Mouse (Mus musculus) liver, adult 2 months (tissue): ENCODE results near the gene Ina. TPM values are rescaled to one million over a fixed set of nuclear protein-coding genes. Genes with fewer than 3 reads are reported as not detected.
A peak's percentile ranks its signal among the peaks of the same experiment; 100 is the strongest.

Source experiments
- DNase-seq: peaks from one replicate; pipeline ENCODE4 v3.0.0-alpha.2; 2011; ENCODE audit warnings: low read depth, low spot score; ENCODE audit errors: extremely low read depth
- H3K27ac ChIP-seq: fragments of 200-500 bp; replicated peaks from 2 replicates; pipeline ENCODE4 v1.5.1; 2012; ENCODE audit warnings: low read depth, mild to moderate bottlenecking, control low read depth, inconsistent platforms, low read length; ENCODE audit not compliant: insufficient read depth
- H3K27me3 ChIP-seq: fragments of 200-500 bp; 2 replicates; pipeline ENCODE4 v1.6.1; 2012; ENCODE audit warnings: mild to moderate bottlenecking, moderate library complexity, low read length, inconsistent platforms; ENCODE audit not compliant: control insufficient read depth, insufficient read depth
- H3K36me3 ChIP-seq: fragments of 200-500 bp; 2 replicates; pipeline ENCODE4 v1.6.1; 2012; ENCODE audit warnings: low read length, inconsistent platforms; ENCODE audit not compliant: control insufficient read depth, insufficient read depth
- H3K4me1 ChIP-seq: fragments of 200-500 bp; 2 replicates; pipeline ENCODE4 v1.6.1; 2011; ENCODE audit warnings: low read length; ENCODE audit not compliant: control insufficient read depth, insufficient read depth
- H3K4me3 ChIP-seq: fragments of 200-500 bp; 2 replicates; pipeline ENCODE4 v1.5.1; 2011; ENCODE audit warnings: low read depth, mild to moderate bottlenecking, control low read depth, low read length, moderate library complexity; ENCODE audit not compliant: insufficient read depth
- H3K79me2 ChIP-seq: fragments of 200-500 bp; 2 replicates; pipeline ENCODE4 v1.6.1; 2012; ENCODE audit warnings: inconsistent platforms, mild to moderate bottlenecking, low read length, moderate library complexity; ENCODE audit not compliant: control insufficient read depth, insufficient read depth
- H3K9ac ChIP-seq: fragments of 200-500 bp; 2 replicates; pipeline ENCODE4 v1.6.1; 2012; ENCODE audit warnings: low read depth, mild to moderate bottlenecking, control low read depth, inconsistent platforms, low read length
- CTCF ChIP-seq: fragments of 200-500 bp; IDR thresholded peaks from 2 replicates; pipeline ENCODE4 v1.5.1; 2011; ENCODE audit warnings: low read depth, low read length, control low read depth
- POLR2A ChIP-seq: fragments of 200-500 bp; IDR thresholded peaks from 2 replicates; pipeline ENCODE4 v1.6.1; 2011; ENCODE audit warnings: low read length, control low read depth; ENCODE audit not compliant: insufficient read depth; ENCODE audit errors: extremely low read depth
- WGBS: fragments of 180-500 bp; shearing (Covaris S2); methylation state at CpG from one replicate; pipeline ENCODE4 v1.1.7; 2018; 5-methylcytosine and 5-hydroxymethylcytosine counted together
- polyA plus RNA-seq: library from polyadenylated mRNA; depleted of rRNA; stranded (reverse); fragments of >200 nt; gene quantifications from 2 replicates; pipeline ENCODE4 v1.2.3, GENCODE M21; 2012
- total RNA-seq: library from RNA; depleted of rRNA; stranded (reverse); fragments of >200 nt; gene quantifications from 2 replicates; pipeline ENCODE4 v1.2.3, GENCODE M21; 2014

The Ina gene
- total and polyA plus RNA-seq, 2 experiments = not detected

DNA sequence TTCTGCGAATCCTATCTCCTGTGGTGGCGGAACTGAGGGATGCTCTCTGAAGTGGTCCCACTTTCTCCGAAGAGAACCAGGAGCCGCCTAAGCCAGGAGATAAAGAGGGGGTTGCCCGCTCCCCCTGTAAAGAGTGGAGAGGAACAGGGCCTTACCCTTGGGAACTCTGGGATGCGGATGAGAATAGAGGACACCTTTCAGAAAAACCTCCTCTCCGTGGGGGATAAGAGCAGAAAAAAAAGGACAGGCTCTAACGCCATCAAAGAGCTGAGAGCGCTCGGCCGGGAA lies 395 bp upstream of the Ina start:
- H3K4me3 ChIP-seq = no peak overlapping the region
- peaks cover 27% of the 10 kb centered on the region for H3K27me3 ChIP-seq
- no peak for DNase-seq
- 9% methylated on average over 11 of the region's 11 CpGs for WGBS
- no peak for TF ChIP-seq POLR2A
- no peak for TF ChIP-seq CTCF
- H3K27ac ChIP-seq = no peak overlapping the region
- no peaks in the 10 kb centered on the region for H3K4me1 ChIP-seq
- no peaks in the 10 kb centered on the region for H3K79me2 ChIP-seq
- no peak overlapping the region for H3K9ac ChIP-seq
- H3K36me3 ChIP-seq = no peaks in the 10 kb centered on the region

- no peaks in the 10 kb centered on the region for H3K79me2 ChIP-seq
- peaks cover 30% of the 10 kb centered on the region for H3K27me3 ChIP-seq
- no peak overlapping the region for H3K27ac ChIP-seq
- H3K4me1 ChIP-seq = no peaks in the 10 kb centered on the region
- 3% methylated on average over 37 of the region's 37 CpGs for WGBS
- DNase-seq = no peak
- no peak overlapping the region for H3K9ac ChIP-seq
- TF ChIP-seq CTCF = no peak
- TF ChIP-seq POLR2A = no peak
- H3K4me3 ChIP-seq = no peak overlapping the region
- no peaks in the 10 kb centered on the region for H3K36me3 ChIP-seq
These were observed 898 bp downstream of the Ina start for GRCm38 (mm10) chr19:47015396-47015795.

GRCm38 (mm10) chr19:47015965-47016364 lies 1.5 kb downstream of the Ina start:
- no peak overlapping the region for H3K27ac ChIP-seq
- no peaks in the 10 kb centered on the region for H3K79me2 ChIP-seq
- TF ChIP-seq CTCF = no peak
- TF ChIP-seq POLR2A = no peak
- no peaks in the 10 kb centered on the region for H3K4me1 ChIP-seq
- no peak overlapping the region for H3K4me3 ChIP-seq
- H3K9ac ChIP-seq = no peak overlapping the region
- DNase-seq = no peak
- peaks cover 30% of the 10 kb centered on the region for H3K27me3 ChIP-seq
- no peaks in the 10 kb centered on the region for H3K36me3 ChIP-seq
- 11% methylated on average over 9 of the region's 9 CpGs for WGBS

DNA sequence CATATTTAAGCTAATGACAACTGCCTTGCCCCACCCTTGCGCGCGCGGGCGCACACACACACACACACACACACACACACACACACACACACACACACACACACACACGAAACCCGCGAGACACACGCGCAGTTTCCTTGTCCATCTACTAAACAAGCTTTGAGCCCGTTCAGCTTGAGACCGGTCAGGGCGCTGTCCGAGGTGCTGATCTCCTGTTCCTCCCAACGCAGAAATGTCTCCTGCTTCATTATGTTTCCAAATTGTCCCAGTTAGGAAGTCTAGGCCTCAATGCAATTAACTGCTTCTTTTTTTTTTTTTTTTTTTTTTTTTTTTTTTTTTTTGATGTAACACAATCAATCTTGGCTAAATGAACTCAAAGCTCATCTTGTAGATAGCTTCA lies 2.0 kb downstream of the Ina start:
- H3K27me3 ChIP-seq = peaks cover 30% of the 10 kb centered on the region
- H3K79me2 ChIP-seq = no peaks in the 10 kb centered on the region
- no peak overlapping the region for H3K4me3 ChIP-seq
- TF ChIP-seq CTCF = 0 out of 2 replicates have a peak, but pooled peaks have one; percentile 10
- no peak for TF ChIP-seq POLR2A
- H3K36me3 ChIP-seq = no peaks in the 10 kb centered on the region
- H3K27ac ChIP-seq = no peak overlapping the region
- H3K4me1 ChIP-seq = no peaks in the 10 kb centered on the region
- WGBS = under 1% methylated on average over 15 of the region's 15 CpGs
- H3K9ac ChIP-seq = no peak overlapping the region
- DNase-seq = peak; percentile 42

- TF ChIP-seq POLR2A (no peak), CTCF (no peak)
These were observed 3.3 kb downstream of the Ina start for GRCm38 (mm10) chr19:47017831-47018230.

GRCm38 (mm10) chr19:47018330-47018729 lies 3.8 kb downstream of the Ina start:
- 47% methylated on average over 2 of the region's 2 CpGs for WGBS
- no peaks in the 10 kb centered on the region for H3K79me2 ChIP-seq
- TF ChIP-seq CTCF = no peak
- TF ChIP-seq POLR2A = no peak
- H3K36me3 ChIP-seq = no peaks in the 10 kb centered on the region
- no peaks in the 10 kb centered on the region for H3K4me1 ChIP-seq
- peaks cover 27% of the 10 kb centered on the region for H3K27me3 ChIP-seq
- no peak overlapping the region for H3K4me3 ChIP-seq
- no peak overlapping the region for H3K9ac ChIP-seq
- DNase-seq = no peak
- H3K27ac ChIP-seq = no peak overlapping the region

More at GRCm38 (mm10) chr19:47017831-47018230, 3.3 kb downstream of the Ina start:
- Histone ChIP-seq H3K9ac (no peak overlapping the region), H3K36me3 (no peaks in the 10 kb centered on the region), H3K27me3 (peaks cover 30% of the 10 kb centered on the region), H3K79me2 (no peaks in the 10 kb centered on the region), H3K4me1 (no peaks in the 10 kb centered on the region), H3K4me3 (no peak overlapping the region), H3K27ac (no peak overlapping the region)
- DNase-seq = no peak
- 15% methylated on average over 3 of the region's 3 CpGs for WGBS
